Mouse (Mus musculus): ENCODE measurements around the gene Gtdc1.

DNA sequence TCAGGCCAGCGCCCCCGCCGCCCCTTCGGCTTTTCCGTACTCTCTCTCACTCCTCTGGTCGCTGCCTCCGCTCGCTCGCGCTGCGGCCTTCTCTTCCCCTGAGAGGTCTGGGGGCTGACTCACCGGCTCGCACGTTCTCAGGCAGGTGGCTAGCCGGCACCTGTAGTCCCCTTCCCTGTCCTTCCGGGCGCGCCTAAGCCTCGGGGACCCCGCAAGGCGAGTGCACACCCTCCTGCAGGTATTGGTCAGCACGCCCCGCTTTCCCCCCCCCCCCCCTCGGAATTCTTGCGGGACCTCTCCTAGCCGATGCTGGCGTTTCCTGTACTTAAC lies at the start of gene Gtdc1:
- TF ChIP-seq CTCF (IDR thresholded peaks at IDR 0.05; ENCODE audit: borderline replicate concordance, extremely low read depth, insufficient read depth, insufficient read length), result no peak
- TF ChIP-seq POLR2A (IDR thresholded peaks at IDR 0.05; ENCODE audit: borderline replicate concordance, extremely low read depth, insufficient read depth, insufficient read length, poor library complexity, severe bottlenecking), result no peak
